Mouse (Mus musculus) hindbrain, embryonic 16.5 days (tissue): ENCODE results near the gene Myo18b. TPM values are rescaled to one million over a fixed set of nuclear protein-coding genes. Genes with fewer than 3 reads are reported as not detected.

Source experiments
- ATAC-seq: fragments of 200-750 bp; cut with Nextera tagmentation; 2 replicates; pipeline ENCODE4 v1.8.0; 2017; ENCODE audit warnings: moderate TSS enrichment, moderate library complexity
- H3K27ac ChIP-seq: fragments of 300-500 bp; sonication (generic); 2 replicates; pipeline ENCODE4 v1.5.1; 2014; ENCODE audit warnings: low read depth, mild to moderate bottlenecking, control low read depth, low read length, moderate library complexity
- H3K27me3 ChIP-seq: fragments of 300-500 bp; sonication (generic); replicated peaks from 2 replicates; pipeline ENCODE4 v1.6.1; 2014; ENCODE audit warnings: low read length; ENCODE audit not compliant: control insufficient read depth, insufficient read depth
- H3K36me3 ChIP-seq: fragments of 300-500 bp; sonication (generic); 2 replicates; pipeline ENCODE4 v1.6.1; 2014; ENCODE audit warnings: mild to moderate bottlenecking, low read length, moderate library complexity, mixed read lengths; ENCODE audit not compliant: control insufficient read depth, insufficient read depth
- H3K4me1 ChIP-seq: fragments of 300-500 bp; sonication (generic); 2 replicates; pipeline ENCODE4 v1.6.1; 2014; ENCODE audit warnings: low read depth, low read length; ENCODE audit not compliant: control insufficient read depth, insufficient read depth
- H3K4me2 ChIP-seq: fragments of 300-500 bp; sonication (generic); 2 replicates; pipeline ENCODE4 v1.6.1; 2014; ENCODE audit warnings: mild to moderate bottlenecking, low read length, control low read depth, moderate library complexity
- H3K4me3 ChIP-seq: fragments of 300-500 bp; sonication (generic); 2 replicates; pipeline ENCODE4 v1.5.1; 2014; ENCODE audit warnings: mild to moderate bottlenecking, low read length, control low read depth, moderate library complexity
- H3K9ac ChIP-seq: fragments of 300-500 bp; sonication (generic); 2 replicates; pipeline ENCODE4 v1.6.1; 2014; ENCODE audit warnings: low read depth, mild to moderate bottlenecking, control low read depth, low read length, moderate library complexity
- H3K9me3 ChIP-seq: fragments of 300-500 bp; sonication (generic); 2 replicates; pipeline ENCODE4 v1.6.1; 2014; ENCODE audit warnings: mild to moderate bottlenecking, low read length, moderate library complexity; ENCODE audit not compliant: control insufficient read depth
- WGBS: fragments of 180-500 bp; shearing (Covaris S2); extraction: QIAGEN DNeasy Blood & Tissue Kit; methylation state at CpG from one replicate; pipeline ENCODE4 v1.1.7; 2014; 5-methylcytosine and 5-hydroxymethylcytosine counted together
- polyA plus RNA-seq: library from polyadenylated mRNA; unstranded; fragments of >200 nt; fragmentation: Nextera tagmentation; extraction: Ambion mirVana; gene quantifications from 2 replicates; pipeline ENCODE4 v1.2.1, GENCODE M21; 2015

Gene Myo18b
- polyA plus RNA-seq, 1 experiment from 2014 or later, result 1.2 TPM

DNA sequence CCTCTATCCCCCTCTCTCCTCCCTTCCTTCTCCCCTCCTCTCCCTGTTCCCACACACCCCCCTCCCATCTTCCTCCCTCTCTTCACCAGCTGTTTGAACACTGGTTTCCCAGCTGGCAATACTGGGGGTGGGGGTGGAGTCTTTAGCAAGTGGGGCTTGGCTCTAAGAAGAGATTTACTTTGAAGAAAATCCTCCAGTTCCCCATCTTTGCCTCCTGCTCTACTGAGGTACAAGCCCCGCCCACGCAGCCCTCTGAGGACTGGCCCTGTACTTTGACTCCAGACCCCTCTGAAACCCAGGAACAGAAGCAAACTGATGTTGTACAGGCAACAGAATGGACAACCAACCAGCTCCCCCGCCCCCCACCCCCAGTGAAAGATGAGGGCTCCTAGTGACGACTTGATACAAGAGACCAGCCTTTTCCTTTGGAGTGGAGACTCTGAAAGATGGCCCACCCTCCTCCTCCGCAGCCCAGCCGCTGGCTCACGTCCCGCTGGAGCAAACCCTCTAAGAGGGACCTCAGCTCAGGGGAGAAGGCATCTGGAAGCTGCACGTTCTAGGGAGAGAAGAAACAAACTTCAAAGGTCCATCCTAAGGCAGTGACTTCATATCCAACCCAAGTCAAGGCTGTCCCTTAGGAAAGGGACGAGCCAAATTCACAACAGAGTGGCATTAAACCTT is 32.2 kb upstream of the Myo18b start:
- no peak overlapping the region for H3K4me2 ChIP-seq
- no peaks in the 10 kb centered on the region for H3K27me3 ChIP-seq
- H3K9me3 ChIP-seq, result no peaks in the 10 kb centered on the region
- H3K4me3 ChIP-seq, result no peak overlapping the region
- no peak overlapping the region for H3K27ac ChIP-seq
- H3K4me1 ChIP-seq, result no peaks in the 10 kb centered on the region
- no peaks in the 10 kb centered on the region for H3K36me3 ChIP-seq
- no peak overlapping the region for H3K9ac ChIP-seq
- ATAC-seq, result no peak
- 52% methylated on average over 10 of the region's 10 CpGs for WGBS

DNA sequence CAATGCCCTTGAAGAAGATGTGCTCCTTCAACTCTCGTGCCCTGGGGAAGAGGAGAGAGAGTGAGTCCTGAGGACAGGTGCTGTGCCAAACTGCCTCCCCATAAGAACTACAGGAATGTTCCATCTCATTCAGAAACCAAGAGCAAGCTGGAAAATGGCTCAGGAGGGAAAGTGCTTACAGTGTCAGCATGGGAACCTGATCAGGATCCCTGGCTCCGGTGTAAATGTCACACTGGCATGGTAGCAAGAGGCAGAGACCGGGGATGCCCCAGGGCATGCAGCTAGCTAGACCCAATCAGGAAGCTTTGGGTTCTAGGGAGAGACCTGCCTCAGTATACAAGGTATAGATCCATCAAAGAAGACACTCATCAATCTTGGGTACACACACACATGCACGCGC is 29.3 kb upstream of the Myo18b start:
- Histone ChIP-seq H3K4me3 (no peak overlapping the region), H3K27me3 (no peaks in the 10 kb centered on the region), H3K9me3 (no peaks in the 10 kb centered on the region), H3K27ac (no peak overlapping the region), H3K36me3 (no peaks in the 10 kb centered on the region), H3K4me2 (no peak overlapping the region), H3K9ac (no peak overlapping the region), H3K4me1 (no peaks in the 10 kb centered on the region)
- no peak for ATAC-seq
- 95% methylated on average over 5 of the region's 5 CpGs for WGBS

DNA sequence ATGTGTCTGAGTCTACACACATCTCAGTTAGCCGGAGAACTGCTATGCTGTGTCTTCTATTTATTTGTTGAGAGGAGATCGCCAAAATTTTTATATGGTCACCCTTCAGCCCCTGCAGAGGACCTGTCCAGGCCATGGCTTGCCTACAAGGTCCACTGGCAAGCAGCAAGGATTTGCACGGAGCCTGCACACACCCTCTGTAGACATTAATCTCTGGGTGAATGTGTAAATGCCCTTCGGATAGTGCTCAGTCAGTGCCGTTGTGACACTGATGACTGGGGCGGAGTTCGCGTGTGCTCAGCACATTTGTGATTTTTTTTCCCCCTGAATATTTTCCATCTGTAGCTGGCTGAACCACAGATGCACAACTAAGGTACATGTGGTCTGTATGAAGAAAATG is 28.6 kb upstream of the Myo18b start:
- H3K4me1 ChIP-seq, result no peaks in the 10 kb centered on the region
- 90% methylated on average over 8 of the region's 8 CpGs for WGBS
- H3K27me3 ChIP-seq, result no peaks in the 10 kb centered on the region
- no peaks in the 10 kb centered on the region for H3K9me3 ChIP-seq
- no peak overlapping the region for H3K9ac ChIP-seq
- H3K36me3 ChIP-seq, result no peaks in the 10 kb centered on the region
- ATAC-seq, result no peak
- H3K4me2 ChIP-seq, result no peak overlapping the region
- H3K4me3 ChIP-seq, result no peak overlapping the region
- H3K27ac ChIP-seq, result no peak overlapping the region

DNA sequence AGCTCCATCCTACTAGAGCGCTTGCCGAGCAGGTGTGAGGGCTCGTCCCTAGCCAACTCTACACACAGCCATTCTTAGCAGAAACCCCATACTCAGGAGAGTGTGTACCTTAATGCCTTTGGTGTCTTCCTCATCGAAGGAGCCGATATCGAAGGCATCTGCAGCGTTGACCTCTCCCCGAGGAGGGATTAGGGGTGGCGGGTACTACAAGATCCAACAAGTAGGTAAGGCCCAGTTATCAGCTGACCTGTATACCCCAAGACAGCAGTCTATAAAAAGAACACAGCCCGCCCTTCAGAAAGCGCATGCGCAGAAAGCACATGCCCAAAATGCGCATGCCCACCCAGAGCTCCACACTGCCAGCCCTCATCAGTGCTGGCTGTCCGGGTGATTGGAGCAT is 27.7 kb upstream of the Myo18b start:
- H3K4me3 ChIP-seq, result no peak overlapping the region
- H3K9ac ChIP-seq, result no peak overlapping the region
- H3K4me1 ChIP-seq, result no peaks in the 10 kb centered on the region
- no peak overlapping the region for H3K27ac ChIP-seq
- WGBS, result 98% methylated on average over 14 of the region's 14 CpGs
- H3K27me3 ChIP-seq, result no peaks in the 10 kb centered on the region
- no peaks in the 10 kb centered on the region for H3K9me3 ChIP-seq
- no peak overlapping the region for H3K4me2 ChIP-seq
- no peak for ATAC-seq
- H3K36me3 ChIP-seq, result no peaks in the 10 kb centered on the region

DNA sequence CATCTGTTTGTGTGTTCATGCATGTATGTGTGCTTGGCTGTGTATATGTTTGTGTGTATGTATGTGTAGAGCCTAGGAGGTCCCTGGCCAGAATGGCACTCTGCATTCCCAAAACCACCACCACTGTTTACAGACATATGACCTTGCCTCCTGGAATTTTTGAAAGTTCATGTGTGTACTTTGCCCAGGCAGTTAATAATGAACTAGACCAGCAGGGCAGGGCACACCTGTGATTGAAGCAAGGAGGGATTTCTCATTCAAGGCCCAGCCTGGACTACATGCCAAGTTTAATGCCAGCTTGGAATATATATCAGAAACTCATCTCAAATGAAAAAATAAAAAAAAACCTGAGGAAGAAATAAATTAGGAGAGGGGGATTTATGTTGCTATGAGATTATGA is 25.8 kb upstream of the Myo18b start:
- no peak overlapping the region for H3K27ac ChIP-seq
- no peaks in the 10 kb centered on the region for H3K27me3 ChIP-seq
- no peak overlapping the region for H3K4me3 ChIP-seq
- ATAC-seq, result no peak
- H3K4me2 ChIP-seq, result no peak overlapping the region
- no peaks in the 10 kb centered on the region for H3K36me3 ChIP-seq
- no peak overlapping the region for H3K9ac ChIP-seq
- H3K9me3 ChIP-seq, result no peaks in the 10 kb centered on the region
- no peaks in the 10 kb centered on the region for H3K4me1 ChIP-seq

DNA sequence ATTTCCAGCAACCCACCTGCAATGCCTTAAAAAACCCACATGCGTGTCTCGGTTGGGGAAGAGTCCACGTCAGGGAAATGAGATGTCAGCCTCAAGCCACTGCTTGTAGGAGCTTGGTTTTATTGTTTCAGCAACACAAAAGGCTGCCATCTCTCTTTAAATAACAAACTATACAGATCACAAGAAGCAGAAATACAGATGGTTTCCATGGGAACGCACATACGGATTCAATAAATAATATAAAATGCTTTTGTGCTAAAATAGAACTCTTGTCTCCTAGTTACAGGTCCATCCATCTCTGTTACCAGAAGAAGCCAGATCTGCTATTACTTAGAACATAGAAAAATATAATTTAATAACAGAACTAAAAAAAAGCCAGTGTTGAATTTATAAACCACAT is 14.2 kb upstream of the Myo18b start:
- ATAC-seq, result peak; percentile 40; the same call in 1 of the 2 replicates
- Histone ChIP-seq H3K36me3 (0 out of 2 replicates have a peak, but pooled peaks cover 2% of the 10 kb centered on the region), H3K4me2 (no peak overlapping the region), H3K27me3 (no peaks in the 10 kb centered on the region), H3K27ac (peak overlapping the region; percentile 33; the same call in 1 of the 2 replicates), H3K4me3 (no peak overlapping the region), H3K9me3 (no peaks in the 10 kb centered on the region), H3K9ac (no peak overlapping the region), H3K4me1 (peaks cover 7% of the 10 kb centered on the region; the same call in 1 of the 2 replicates)
- WGBS, result 43% methylated on average over 5 of the region's 5 CpGs

DNA sequence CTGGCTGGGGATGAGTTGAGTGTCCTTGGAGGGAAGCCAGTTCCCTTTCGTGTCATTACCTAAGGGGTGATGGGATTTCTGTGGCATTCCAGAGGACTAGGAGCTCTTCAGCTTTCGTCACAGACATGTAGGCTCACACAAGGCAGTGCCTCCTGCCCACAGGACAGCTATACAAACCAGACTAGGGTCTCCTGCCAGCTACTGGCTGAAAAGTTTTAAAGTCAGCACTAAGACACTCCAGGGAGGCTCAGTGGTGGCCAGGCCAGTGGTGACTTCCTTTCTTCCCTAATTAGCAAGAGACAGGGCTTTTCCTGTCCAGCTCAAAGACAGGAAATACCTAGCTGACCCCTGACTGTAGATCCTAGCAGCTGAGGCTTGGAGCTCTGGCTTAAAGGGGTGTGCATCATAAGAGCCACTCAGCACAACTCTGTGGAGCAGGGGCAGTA is 12.0 kb upstream of the Myo18b start:
- ATAC-seq, result 0 out of 2 replicates have a peak, but pooled peaks have one; percentile 45
- no peaks in the 10 kb centered on the region for H3K27me3 ChIP-seq
- 33% methylated on average over 2 of the region's 2 CpGs for WGBS
- H3K9me3 ChIP-seq, result no peaks in the 10 kb centered on the region
- H3K9ac ChIP-seq, result no peak overlapping the region
- H3K36me3 ChIP-seq, result no peaks in the 10 kb centered on the region
- no peak overlapping the region for H3K4me3 ChIP-seq
- H3K4me1 ChIP-seq, result peaks cover 7% of the 10 kb centered on the region; the same call in 1 of the 2 replicates
- H3K4me2 ChIP-seq, result no peak overlapping the region
- H3K27ac ChIP-seq, result 0 out of 2 replicates have a peak overlapping the region, but pooled peaks have one; percentile 2

DNA sequence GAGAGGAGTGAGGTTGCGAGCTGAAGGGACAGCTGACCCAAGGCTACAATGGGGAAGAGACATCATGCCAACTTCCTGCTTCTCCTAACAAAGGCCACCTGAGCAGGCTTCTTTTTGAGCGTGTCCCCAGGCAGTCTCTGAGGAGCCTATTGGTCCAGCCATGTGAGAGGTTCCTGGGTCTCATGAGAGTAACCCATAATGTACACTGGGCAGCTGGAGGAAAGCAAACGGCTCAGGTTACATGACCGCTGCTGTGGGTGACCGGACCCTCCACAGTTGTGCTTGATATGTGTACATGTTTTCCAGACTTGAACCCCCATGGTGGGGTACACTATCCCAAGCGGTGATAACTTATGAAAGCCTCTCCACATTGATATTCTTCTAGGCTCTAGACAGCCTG is 11.3 kb upstream of the Myo18b start:
- Histone ChIP-seq H3K4me1 (peaks cover 7% of the 10 kb centered on the region; the same call in 1 of the 2 replicates), H3K9ac (no peak overlapping the region), H3K4me2 (no peak overlapping the region), H3K4me3 (no peak overlapping the region), H3K9me3 (no peaks in the 10 kb centered on the region), H3K27ac (no peak overlapping the region), H3K36me3 (no peaks in the 10 kb centered on the region), H3K27me3 (no peaks in the 10 kb centered on the region)
- WGBS, result 76% methylated on average over 6 of the region's 6 CpGs
- ATAC-seq, result no peak

DNA sequence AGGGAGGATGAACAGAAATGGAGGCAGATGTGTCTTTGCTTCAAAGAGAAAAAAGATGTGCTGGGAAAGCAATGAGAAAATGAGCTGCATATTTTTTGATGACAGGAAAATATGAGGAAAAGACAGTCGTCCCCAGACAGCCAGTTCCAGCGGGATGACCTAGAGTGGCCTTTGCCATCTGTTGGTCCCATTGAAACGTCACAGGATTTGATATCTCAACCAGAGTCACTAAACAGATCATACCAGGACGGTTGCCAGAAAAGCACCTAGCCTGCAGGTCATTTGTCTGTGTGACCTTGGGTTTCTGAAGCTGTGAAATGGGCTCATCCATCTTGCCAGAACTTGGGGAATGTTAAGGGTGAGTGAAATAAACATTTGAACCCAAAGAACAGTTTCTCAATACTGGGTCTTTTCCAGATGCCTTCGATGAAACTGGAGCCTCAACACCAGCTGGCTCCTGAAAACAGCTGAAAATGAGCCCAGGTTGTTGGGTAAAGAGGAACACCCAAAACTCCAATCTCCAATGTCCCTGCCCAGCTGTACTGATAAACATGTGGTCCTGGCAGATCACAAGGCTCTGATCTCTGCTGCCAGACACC is 2.6 kb downstream of the Myo18b start:
- no peak overlapping the region for H3K4me3 ChIP-seq
- no peaks in the 10 kb centered on the region for H3K27me3 ChIP-seq
- H3K27ac ChIP-seq, result no peak overlapping the region
- H3K36me3 ChIP-seq, result no peaks in the 10 kb centered on the region
- H3K4me1 ChIP-seq, result no peaks in the 10 kb centered on the region
- no peak overlapping the region for H3K4me2 ChIP-seq
- no peaks in the 10 kb centered on the region; the same call in 1 of the 2 replicates for H3K9me3 ChIP-seq
- ATAC-seq, result no peak
- H3K9ac ChIP-seq, result no peak overlapping the region
- WGBS, result 74% methylated on average over 5 of the region's 5 CpGs
